Mouse (Mus musculus) forebrain, embryonic 11.5 days (tissue): ENCODE measurements around the gene Best1. TPM values are rescaled to one million over a fixed set of nuclear protein-coding genes. Genes with fewer than 3 reads are reported as not detected.
"Not testable (repeated sequence)": the region's sequence is repeated elsewhere in the genome, so short reads cannot be mapped to it uniquely, and the experiment has no call there.

Experiments used
- ATAC-seq: fragments of 200-750 bp; cut with Nextera tagmentation; replicated peaks from 2 replicates; pipeline ENCODE4 v1.8.0; 2017; ENCODE audit warnings: moderate TSS enrichment; ENCODE audit not compliant: low FRiP score
- DNase-seq: peaks from one replicate; pipeline ENCODE4 v3.0.0-alpha.2; 2017; ENCODE audit warnings: low spot score
- H3K27ac ChIP-seq: fragments of 300-500 bp; sonication (generic); 2 replicates; pipeline ENCODE4 v1.5.1; 2014; ENCODE audit warnings: low read depth, low read length
- H3K27me3 ChIP-seq: fragments of 300-500 bp; sonication (generic); 2 replicates; pipeline ENCODE4 v1.6.1; 2014; ENCODE audit warnings: mild to moderate bottlenecking, low read length, mixed read lengths; ENCODE audit not compliant: control insufficient read depth, insufficient read depth
- H3K36me3 ChIP-seq: fragments of 300-500 bp; sonication (generic); 2 replicates; pipeline ENCODE4 v1.6.1; 2014; ENCODE audit warnings: mild to moderate bottlenecking, low read length, moderate library complexity, mixed read lengths; ENCODE audit not compliant: control insufficient read depth, insufficient read depth
- H3K4me1 ChIP-seq: fragments of 300-500 bp; sonication (generic); replicated peaks from 2 replicates; pipeline ENCODE4 v1.6.1; 2014; ENCODE audit warnings: low read length, mixed read lengths; ENCODE audit not compliant: control insufficient read depth, insufficient read depth
- H3K4me2 ChIP-seq: fragments of 300-500 bp; sonication (generic); 2 replicates; pipeline ENCODE4 v1.6.1; 2014; ENCODE audit warnings: low read depth, mild to moderate bottlenecking, low read length, moderate library complexity, mixed read lengths; ENCODE audit not compliant: severe bottlenecking
- H3K4me3 ChIP-seq: fragments of 300-500 bp; sonication (generic); 2 replicates; pipeline ENCODE4 v1.5.1; 2014; ENCODE audit warnings: low read depth, low read length
- H3K9ac ChIP-seq: fragments of 300-500 bp; sonication (generic); 2 replicates; pipeline ENCODE4 v1.6.1; 2014; ENCODE audit warnings: low read length
- H3K9me3 ChIP-seq: fragments of 300-500 bp; sonication (generic); 2 replicates; pipeline ENCODE4 v1.6.1; 2016; ENCODE audit warnings: low read length, mixed read lengths; ENCODE audit not compliant: control insufficient read depth
- WGBS: fragments of 180-500 bp; shearing (Covaris S2); extraction: QIAGEN DNeasy Blood & Tissue Kit; methylation state at CpG from one replicate; pipeline ENCODE4 v1.1.7; 2014; 5-methylcytosine and 5-hydroxymethylcytosine counted together
- polyA plus RNA-seq: library from polyadenylated mRNA; unstranded; fragments of >200 nt; fragmentation: Nextera tagmentation; extraction: Ambion mirVana; gene quantifications from 2 replicates; pipeline ENCODE4 v1.2.1, GENCODE M21; 2014

Gene Best1
- polyA plus RNA-seq, 1 experiment from 2014 or later = 0.92 TPM

DNA sequence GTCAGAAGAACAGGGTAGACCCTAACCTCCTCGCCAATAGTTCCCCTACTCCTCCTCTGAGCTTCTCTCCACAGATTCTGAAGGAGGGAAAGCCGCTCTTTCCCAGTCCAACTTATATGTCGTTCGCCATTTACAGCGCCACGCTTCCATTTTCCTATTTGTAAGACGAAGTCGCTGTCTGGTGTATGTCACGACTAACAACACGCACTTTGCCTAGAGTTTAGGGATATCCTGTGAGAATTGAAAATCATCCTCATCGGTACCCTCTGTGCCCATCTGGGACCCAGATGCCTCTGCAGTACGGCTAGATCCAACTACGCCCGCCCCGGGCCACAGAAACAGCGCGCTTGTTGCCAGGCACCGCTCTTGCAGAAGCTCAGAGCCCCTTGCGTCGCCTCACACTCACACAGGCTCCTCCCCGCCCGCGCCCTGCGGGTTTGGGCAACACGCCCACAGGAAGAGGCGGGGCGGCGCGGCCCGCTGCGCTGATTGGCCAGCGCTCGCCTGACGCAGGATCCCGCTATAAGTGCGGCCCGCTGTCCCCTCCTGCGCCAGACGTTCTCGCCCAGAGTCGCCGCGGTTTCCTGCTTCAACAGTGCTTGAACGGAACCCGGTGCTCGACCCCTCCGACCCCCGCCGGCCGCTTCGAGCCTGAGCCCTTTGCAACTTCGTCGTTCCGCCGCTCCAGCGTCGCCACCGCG is 19.1 kb downstream of the Best1 start:
- Histone ChIP-seq H3K9me3 (no peaks in the 10 kb centered on the region), H3K4me3 (peak overlapping the region; percentile 92), H3K27me3 (no peaks in the 10 kb centered on the region), H3K9ac (peak overlapping the region; percentile 82), H3K27ac (peak overlapping the region; percentile 81), H3K4me2 (peak overlapping the region; percentile 59), H3K4me1 (peaks cover 3% of the 10 kb centered on the region; the same call in 1 of the 2 replicates), H3K36me3 (peaks cover 11% of the 10 kb centered on the region; the same call in 1 of the 2 replicates)
- under 1% methylated on average over 58 of the region's 59 CpGs for WGBS
- peak; percentile 99 for DNase-seq
- peak; percentile 99 for ATAC-seq

GRCm38 (mm10) chr19:9981621-9982020 is 19.8 kb downstream of the Best1 start:
- no peak for DNase-seq
- peaks cover 11% of the 10 kb centered on the region; the same call in 1 of the 2 replicates for H3K36me3 ChIP-seq

DNA sequence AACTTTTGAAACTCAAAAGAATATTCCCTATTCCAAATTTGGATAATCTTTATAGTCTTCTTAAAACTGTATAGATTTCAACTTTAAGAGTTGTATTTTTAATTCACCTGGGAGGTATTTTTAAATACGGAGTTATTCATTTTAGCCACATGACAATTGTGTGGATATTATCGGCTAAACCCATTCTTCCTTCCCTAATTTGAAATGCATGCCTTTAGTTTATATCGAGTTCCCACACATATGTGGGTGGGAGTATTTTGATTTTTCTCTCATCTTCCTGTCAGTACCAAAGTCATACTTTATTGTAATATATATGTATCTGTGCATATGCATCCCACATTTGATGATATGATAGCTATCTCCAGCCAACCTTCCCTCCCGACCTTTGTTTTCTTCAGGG is 21.2 kb downstream of the Best1 start, which contains the start of gene Fth1:
Fth1 (plus strand) TSS at position 341 of the 400 bp plus-strand sequence.
- Histone ChIP-seq H3K9me3 (no peaks in the 10 kb centered on the region), H3K4me3 (no peak within 1 kb of the TSS), H3K4me2 (no peak within 1 kb of the TSS), H3K36me3 (peaks cover 8% of the 10 kb centered on the region; the same call in 1 of the 2 replicates), H3K27ac (no peak within 1 kb of the TSS), H3K9ac (no peak within 1 kb of the TSS), H3K4me1 (peaks cover 3% of the 10 kb centered on the region; the same call in 1 of the 2 replicates), H3K27me3 (no peaks in the 10 kb centered on the region)
- DNase-seq = no peak
- ATAC-seq = no peak
- WGBS = 89% methylated on average over 4 of the region's 4 CpGs

More at GRCm38 (mm10) chr19:9981621-9982020, 19.8 kb downstream of the Best1 start:
- no peak for ATAC-seq
- 66% methylated on average over 4 of the region's 4 CpGs for WGBS
- peaks cover 3% of the 10 kb centered on the region; the same call in 1 of the 2 replicates for H3K4me1 ChIP-seq
- peak overlapping the region; percentile 92; the same call in 1 of the 2 replicates for H3K4me3 ChIP-seq
- H3K27me3 ChIP-seq = no peaks in the 10 kb centered on the region
- peak overlapping the region; percentile 81; the same call in 1 of the 2 replicates for H3K27ac ChIP-seq
- peak overlapping the region; percentile 71 for H3K9ac ChIP-seq
- H3K9me3 ChIP-seq = no peaks in the 10 kb centered on the region
- peak overlapping the region; percentile 59 for H3K4me2 ChIP-seq

GRCm38 (mm10) chr19:9979156-9979555 is 22.3 kb downstream of the Best1 start:
- 80% methylated on average over 2 of the region's 2 CpGs for WGBS
- H3K27me3 ChIP-seq = no peaks in the 10 kb centered on the region
- H3K9me3 ChIP-seq = no peaks in the 10 kb centered on the region
- H3K4me3 ChIP-seq = no peak overlapping the region
- ATAC-seq (no peak), DNase-seq (no peak)
- no peaks in the 10 kb centered on the region for H3K36me3 ChIP-seq
- no peak overlapping the region for H3K9ac ChIP-seq
- H3K4me1 ChIP-seq = peaks cover 3% of the 10 kb centered on the region; the same call in 1 of the 2 replicates
- H3K27ac ChIP-seq = no peak overlapping the region; the same call in 1 of the 2 replicates
- no peak overlapping the region for H3K4me2 ChIP-seq

- Histone ChIP-seq H3K4me2 (no peak overlapping the region), H3K4me1 (no peaks in the 10 kb centered on the region; the same call in 1 of the 2 replicates), H3K9me3 (no peaks in the 10 kb centered on the region), H3K4me3 (no peak overlapping the region), H3K27me3 (no peaks in the 10 kb centered on the region), H3K36me3 (no peaks in the 10 kb centered on the region), H3K27ac (no peak overlapping the region), H3K9ac (no peak overlapping the region)
- ATAC-seq (no peak), DNase-seq (no peak)
- WGBS = 61% methylated on average over 5 of the region's 5 CpGs
Observed at GRCm38 (mm10) chr19:9978431-9978951, 22.9 kb downstream of the Best1 start.

DNA sequence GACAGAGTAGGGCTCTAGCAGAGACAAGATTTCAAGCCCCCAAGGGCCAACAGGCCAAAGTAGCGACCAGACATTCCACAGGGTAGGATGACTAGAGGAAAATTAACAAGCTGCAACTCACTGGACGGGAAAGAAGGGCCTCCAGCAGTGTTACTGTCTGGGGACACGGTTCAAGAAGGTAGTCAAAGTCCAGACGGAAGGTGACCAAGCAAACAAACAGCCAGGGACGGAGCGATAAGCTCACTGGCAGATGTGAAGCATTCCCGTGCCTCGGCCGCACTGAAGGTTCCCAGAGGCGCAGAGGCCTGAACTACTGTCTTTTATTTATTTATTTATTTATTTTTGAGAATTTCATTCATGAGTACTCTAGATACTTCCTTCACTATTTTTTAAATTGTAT is 24.3 kb downstream of the Best1 start:
- H3K4me2 ChIP-seq = no peak overlapping the region
- DNase-seq (no peak), ATAC-seq (no peak)
- H3K27me3 ChIP-seq = no peaks in the 10 kb centered on the region
- H3K27ac ChIP-seq = no peak overlapping the region
- WGBS = 89% methylated on average over 10 of the region's 10 CpGs
- H3K9me3 ChIP-seq = no peaks in the 10 kb centered on the region
- H3K9ac ChIP-seq = no peak overlapping the region
- H3K4me3 ChIP-seq = no peak overlapping the region
- H3K4me1 ChIP-seq = no peaks in the 10 kb centered on the region
- no peaks in the 10 kb centered on the region for H3K36me3 ChIP-seq

- H3K4me2 ChIP-seq, H3K9me3 ChIP-seq, H3K4me3 ChIP-seq, H3K36me3 ChIP-seq, DNase-seq, H3K27ac ChIP-seq, ATAC-seq, H3K27me3 ChIP-seq, H3K9ac ChIP-seq, H3K4me1 ChIP-seq: not testable (repeated sequence)
- 74% methylated on average over 2 of the region's 2 CpGs for WGBS
Observed at GRCm38 (mm10) chr19:9974853-9975252, 26.6 kb downstream of the Best1 start.

DNA sequence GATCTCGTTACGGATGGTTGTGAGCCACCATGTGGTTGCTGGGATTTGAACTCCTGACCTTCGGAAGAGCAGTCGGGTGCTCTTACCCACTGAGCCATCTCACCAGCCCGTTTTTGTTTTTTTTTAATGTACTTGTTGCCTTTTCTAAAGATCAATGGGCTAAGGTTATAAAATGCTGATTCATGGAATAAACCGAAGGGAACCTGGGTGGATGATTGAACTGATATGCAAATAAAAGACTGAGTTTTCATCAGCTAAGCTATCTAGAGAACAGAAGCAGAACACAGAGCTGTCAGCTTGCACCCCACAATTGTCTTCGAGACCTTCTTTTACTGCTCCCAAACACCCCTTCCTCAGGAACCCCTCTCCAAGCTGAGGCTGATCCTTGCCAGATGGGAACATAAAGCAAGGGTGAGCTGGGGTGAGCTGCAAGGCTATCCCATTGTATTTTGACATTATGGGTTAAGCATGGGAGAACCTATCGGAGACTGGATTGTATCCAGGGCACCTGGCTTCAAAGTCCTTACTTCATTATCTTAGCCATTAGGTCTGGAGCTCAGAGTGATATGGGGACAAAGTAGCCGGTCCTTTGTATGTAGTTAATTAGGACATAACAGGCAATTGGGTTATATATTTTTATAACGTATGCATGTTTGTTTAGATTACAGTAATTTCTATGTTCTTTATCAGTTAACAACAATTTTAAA is 33.2 kb downstream of the Best1 start:
- H3K4me2 ChIP-seq = no peak overlapping the region
- ATAC-seq (no peak), DNase-seq (no peak)
- no peaks in the 10 kb centered on the region for H3K27me3 ChIP-seq
- H3K9ac ChIP-seq = no peak overlapping the region
- H3K27ac ChIP-seq = no peak overlapping the region
- H3K4me3 ChIP-seq = no peak overlapping the region
- 85% methylated on average over 8 of the region's 10 CpGs for WGBS
- no peaks in the 10 kb centered on the region for H3K9me3 ChIP-seq
- H3K36me3 ChIP-seq = no peaks in the 10 kb centered on the region
- no peaks in the 10 kb centered on the region for H3K4me1 ChIP-seq
